Mouse (Mus musculus) skeletal muscle tissue, adult 2 months (tissue): ENCODE results near the gene Gm3488.
"Not testable (repeated sequence)": the region's sequence is repeated elsewhere in the genome, so short reads cannot be mapped to it uniquely, and the experiment has no call there.

ENCODE experiments used
- DNase-seq: peaks from one replicate; pipeline ENCODE4 v3.0.0-alpha.2; 2012; ENCODE audit warnings: low read depth, low spot score

Gene Gm3488

GRCm38 (mm10) chr14:5501374-5501773, at the start of gene Gm3488:
Gene Gm3488 (plus strand): TSS chr14:5501674.
- not testable (repeated sequence) for DNase-seq

GRCm38 (mm10) chr14:5455367-5455766, 46.1 kb upstream of the Gm3488 start, which contains the start of gene Gm3194:
Gene Gm3194 (minus strand): TSS chr14:5455467.
- not testable (repeated sequence) for DNase-seq

- not testable (repeated sequence) for DNase-seq
These were observed 41.0 kb upstream of the Gm3488 start for GRCm38 (mm10) chr14:5460469-5460868.

GRCm38 (mm10) chr14:5477730-5478129, 23.7 kb upstream of the Gm3488 start, which contains the start of gene Gm8246:
Gene Gm8246 (minus strand): TSS chr14:5477830.
- DNase-seq, result not testable (repeated sequence)

GRCm38 (mm10) chr14:5483907-5484306, 17.6 kb upstream of the Gm3488 start, which contains the start of gene Gm3187:
Gene Gm3187 (plus strand): TSS chr14:5484207.
- DNase-seq, result not testable (repeated sequence)

GRCm38 (mm10) chr14:5538196-5538595, 36.7 kb downstream of the Gm3488 start, which contains the start of gene Gm3532:
Gene Gm3532 (plus strand): TSS chr14:5538496.
- not testable (repeated sequence) for DNase-seq
